Mouse (Mus musculus) myocyte (in vitro differentiated cells): ENCODE measurements at regions not wholly inside any gene's neighbourhood (a gene's known extent, or its start where the extent isn't known, plus 50 kb on each side); places are given as distances from the start of the nearest gene placed in this dataset.

Experiments used
- E2F4 ChIP-seq: IDR thresholded peaks from one replicate; pipeline ENCODE4 v1.6.1; 2011; ENCODE audit warnings: mild to moderate bottlenecking, control low read depth, moderate library complexity; ENCODE audit not compliant: insufficient read depth
- MAX ChIP-seq: IDR thresholded peaks from one replicate; pipeline ENCODE4 v1.6.1; 2011; ENCODE audit warnings: low read depth, mild to moderate bottlenecking, control low read depth
- MYOG ChIP-seq, 3 experiments: IDR thresholded peaks; one replicate each; pipeline ENCODE4 v1.6.1; 2011; ENCODE audit warnings: control low read depth in 2 of 3, low read depth in 2 of 3, mild to moderate bottlenecking in 2 of 3; ENCODE audit not compliant: insufficient read length in 2 of 3, control insufficient read depth in 1 of 3, insufficient read depth in 1 of 3
- POLR2A ChIP-seq: IDR thresholded peaks from one replicate; pipeline ENCODE4 v1.6.1; 2011; ENCODE audit warnings: low read depth, mild to moderate bottlenecking, control low read depth, moderate library complexity; ENCODE audit not compliant: insufficient read length
- POLR2AphosphoS2 ChIP-seq: IDR thresholded peaks from one replicate; pipeline ENCODE4 v1.6.1; 2011; ENCODE audit warnings: low read depth, control low read depth; ENCODE audit not compliant: insufficient read length
- REST ChIP-seq: IDR thresholded peaks from one replicate; pipeline ENCODE4 v1.6.1; 2011; ENCODE audit warnings: mild to moderate bottlenecking, control low read depth, moderate library complexity; ENCODE audit not compliant: insufficient read depth, insufficient read length
- TCF12 ChIP-seq: IDR thresholded peaks from one replicate; pipeline ENCODE4 v1.6.1; 2011; ENCODE audit warnings: mild to moderate bottlenecking, control low read depth; ENCODE audit not compliant: poor library complexity, insufficient read depth, severe bottlenecking
- USF1 ChIP-seq: IDR thresholded peaks from one replicate; pipeline ENCODE4 v1.6.1; 2011; ENCODE audit warnings: low read depth, mild to moderate bottlenecking, control low read depth, moderate library complexity

GRCm38 (mm10) chr3:50932397-50933089 is 291.7 kb upstream of the Noct start:
- no peak for TF ChIP-seq POLR2A
- TF ChIP-seq MAX, result no peak
- no peak for TF ChIP-seq E2F4
- no peak for TF ChIP-seq USF1
- TF ChIP-seq REST, result no peak
- TF ChIP-seq TCF12, result no peak
- TF ChIP-seq MYOG (IDR thresholded peaks at IDR 0.05; ENCODE audit: control insufficient read depth in 1 of 3, insufficient read depth in 1 of 3, insufficient read length in 2 of 3, low read depth in 2 of 3), result no peak
- TF ChIP-seq POLR2AphosphoS2, result no peak
